Mouse (Mus musculus): Measurements from ENCODE around the gene Ltn1. TPM values are rescaled to one million over a fixed set of nuclear protein-coding genes. Genes with fewer than 3 reads are reported as not detected.
A peak's percentile ranks its signal among the peaks of the same experiment; 100 is the strongest.

Gene Ltn1
- 10 to 100 TPM; 27.3 to 28.4 TPM for total RNA-seq (2021)
- long read RNA-seq, experiment 1, full-length matches to known transcripts = 28 of 33 reads
- long read RNA-seq, experiment 1, partial matches to known transcripts = 2 of 33 reads
- long read RNA-seq, experiment 1, other reads (novel, unspliced or antisense) = 3 of 33 reads
- long read RNA-seq, experiment 2, full-length matches to known transcripts = 17 of 26 reads
- long read RNA-seq, experiment 2, partial matches to known transcripts = 6 of 26 reads
- long read RNA-seq, experiment 2, other reads (novel, unspliced or antisense) = 3 of 26 reads

DNA sequence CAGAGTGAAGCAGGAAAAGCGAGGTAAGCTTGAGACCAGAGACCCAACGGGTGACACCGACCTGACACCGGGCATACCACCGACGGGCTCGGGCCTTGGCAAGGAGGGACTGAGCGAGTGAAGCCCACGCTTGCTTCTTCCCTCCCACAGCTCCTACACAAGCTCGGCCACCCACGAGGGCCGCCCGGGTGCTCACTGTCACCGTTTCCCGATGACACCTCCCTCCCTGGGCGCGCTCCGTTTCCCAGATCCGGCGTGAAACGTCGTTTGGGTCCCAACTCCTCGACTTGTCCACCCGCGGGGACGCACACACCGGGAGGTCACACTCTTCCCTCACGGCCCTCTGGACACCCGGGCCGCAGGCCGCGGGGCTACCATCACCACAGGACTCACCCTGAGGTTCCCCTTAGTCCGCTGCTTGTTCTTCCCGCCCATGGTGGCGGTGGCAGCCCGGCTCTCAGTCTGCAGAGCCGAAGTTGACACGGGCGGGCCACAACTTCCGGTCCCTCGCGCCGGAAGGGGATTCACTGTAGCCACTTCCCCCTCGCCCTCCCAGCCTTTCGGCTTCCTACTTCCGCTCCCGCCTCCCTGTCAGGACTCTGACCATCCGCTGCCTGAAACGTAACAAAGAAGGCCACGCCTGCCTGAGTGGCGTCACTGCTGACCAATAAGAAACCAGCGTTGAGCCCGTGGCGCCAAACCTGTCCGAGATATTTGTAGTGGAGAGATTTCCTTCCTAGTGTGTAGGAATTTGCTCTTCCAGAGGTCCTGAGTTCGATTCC, at the start of gene Ltn1:
Gene Ltn1, minus strand, starts transcription at position 580 of the 782 bp plus-strand sequence.
- DNase-seq (ENCODE audit: low spot score) = peak; percentile 99

DNA sequence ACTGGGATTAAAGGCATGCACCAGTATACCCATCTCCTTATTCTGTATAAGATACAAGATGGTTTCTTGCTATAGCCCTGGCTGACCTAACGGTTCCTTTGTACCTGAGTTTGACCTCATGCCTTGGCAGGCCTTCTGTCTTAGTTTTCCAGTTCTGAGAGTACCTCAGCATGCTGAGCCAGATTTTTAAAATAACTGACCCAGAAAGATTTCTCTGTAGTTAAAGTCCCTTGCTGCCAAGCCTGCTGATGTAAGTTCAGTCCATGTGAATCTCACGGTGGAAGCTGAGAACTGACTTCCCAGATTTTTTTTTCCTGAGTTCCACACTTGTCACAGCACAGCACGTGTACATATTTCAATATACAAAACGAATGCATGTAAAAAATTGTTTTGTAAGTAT, 38.2 kb upstream of the Ltn1 start:
- peak; percentile 40 for DNase-seq (ENCODE audit: low spot score)

DNA sequence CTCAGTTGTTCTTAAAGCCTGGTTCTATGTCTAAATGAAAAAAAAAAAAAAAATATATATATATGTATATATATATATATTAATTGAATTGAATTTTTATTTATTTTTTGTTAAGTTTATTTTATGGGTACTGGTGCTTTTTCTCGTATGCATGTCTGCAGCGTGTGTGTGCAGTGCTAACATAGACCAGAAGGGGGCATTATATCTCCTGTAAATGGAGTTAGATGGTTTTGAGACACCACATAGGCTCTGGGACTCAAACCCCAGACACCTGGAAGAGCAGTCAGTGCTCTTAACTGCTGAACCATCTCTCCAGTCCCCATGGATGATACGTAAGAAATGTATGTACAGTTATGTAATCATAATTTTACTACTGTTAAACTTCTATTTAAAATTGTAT, 26.3 kb upstream of the Ltn1 start:
- DNase-seq (ENCODE audit: low spot score) = no peak

DNA sequence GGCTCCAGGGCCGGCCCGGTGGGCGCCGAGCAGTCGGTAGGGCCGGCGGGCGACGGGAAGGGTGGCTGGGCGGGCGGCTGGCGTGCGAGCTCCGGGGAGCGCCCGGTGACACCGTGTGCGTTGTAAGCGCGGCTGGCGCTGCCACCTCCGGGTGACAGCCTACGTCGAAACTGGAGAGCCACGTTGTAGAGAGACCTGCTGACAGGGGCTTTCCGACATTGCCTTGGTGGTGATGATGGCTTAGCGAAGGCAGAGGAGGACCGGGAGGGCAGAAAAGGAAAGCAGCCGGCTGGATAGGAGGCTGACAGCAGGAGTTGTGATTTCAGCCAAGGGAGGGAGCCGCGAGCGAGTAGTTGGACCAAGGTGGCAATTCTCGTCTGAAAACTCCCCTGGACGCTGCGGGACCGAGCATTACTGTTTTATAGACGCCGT, 22.8 kb upstream of the Ltn1 start:
- no peak for DNase-seq (ENCODE audit: low spot score)

DNA sequence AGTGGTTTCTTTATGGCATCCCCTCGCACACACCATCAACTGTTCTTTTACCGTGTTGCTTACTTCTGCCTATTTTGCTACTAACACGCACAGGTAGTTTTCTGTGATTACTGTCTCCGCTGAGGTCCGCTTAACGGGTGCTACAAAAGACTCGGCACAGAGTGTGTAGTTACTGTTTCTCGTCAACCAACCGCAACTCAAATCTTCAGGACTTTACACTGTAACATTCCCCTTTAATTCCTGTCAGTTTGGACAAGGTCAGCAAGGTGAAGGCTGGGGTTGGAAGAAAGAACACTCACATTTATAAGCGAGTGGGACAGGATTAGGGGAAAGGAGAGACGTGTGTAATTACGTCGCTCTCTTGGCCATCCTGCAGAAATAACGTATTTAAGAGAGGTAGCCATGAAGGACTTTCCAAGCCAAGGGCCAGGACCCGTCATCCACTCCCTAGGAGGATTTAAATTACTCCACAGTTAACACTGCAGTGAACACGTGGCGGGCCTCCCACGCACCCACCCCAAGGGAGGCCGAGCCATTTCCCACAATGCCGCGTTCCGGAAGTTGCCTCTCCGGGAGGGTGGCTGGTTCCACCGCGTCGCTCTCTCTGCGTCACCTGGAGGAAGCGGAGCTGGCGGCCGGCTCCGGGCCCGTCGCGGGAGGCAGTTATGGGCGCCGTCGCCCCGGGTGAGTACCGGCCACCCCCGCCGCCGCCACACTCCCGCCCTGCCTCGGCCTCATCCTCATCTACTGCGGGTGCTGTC, 22.2 kb upstream of the Ltn1 start, which contains the start of gene Usp16:
Gene Usp16, plus strand, starts transcription at position 285 of the 761 bp plus-strand sequence.
- peak; percentile 94 for DNase-seq (ENCODE audit: low spot score)

DNA sequence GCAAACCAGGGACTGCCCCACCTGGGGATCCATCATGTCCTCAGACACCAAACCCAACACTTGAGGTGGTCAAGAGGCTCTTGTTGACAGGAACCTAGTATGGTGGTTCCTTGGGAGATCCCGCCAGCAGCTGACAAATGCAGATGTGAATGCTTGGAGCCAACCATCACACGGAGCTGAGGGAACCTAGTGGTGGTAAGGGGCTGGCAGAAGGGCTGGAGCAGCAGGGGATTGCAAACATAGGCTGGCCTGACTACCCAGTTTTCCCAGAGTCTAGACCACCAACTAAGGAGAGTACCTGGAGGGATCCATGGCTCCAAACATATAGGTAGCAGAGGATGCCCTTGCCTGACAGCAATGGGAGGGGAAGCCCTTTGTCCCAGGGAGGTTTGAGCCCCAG, 20.8 kb upstream of the Ltn1 start:
- DNase-seq (ENCODE audit: low spot score) = no peak

DNA sequence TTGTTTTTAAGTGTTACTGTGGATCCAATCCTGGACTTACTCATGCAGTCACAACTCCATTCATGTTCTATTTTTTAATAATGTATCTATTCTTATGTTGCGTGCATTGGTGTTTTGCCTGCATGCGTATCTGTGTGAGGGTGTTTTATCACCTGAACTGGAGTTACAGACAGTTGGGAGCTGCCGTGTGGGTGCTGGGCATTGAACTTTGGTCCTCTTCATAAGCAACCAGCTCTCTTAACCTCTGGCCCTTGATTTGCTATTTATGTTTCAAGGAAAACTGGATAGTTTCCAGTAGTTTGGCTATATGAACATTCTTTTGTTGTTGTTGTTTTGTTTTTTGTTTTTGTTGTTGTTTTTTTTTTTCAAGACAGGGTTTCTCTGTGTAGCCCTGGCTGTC, 13.1 kb upstream of the Ltn1 start:
- DNase-seq (ENCODE audit: low spot score) = no peak

DNA sequence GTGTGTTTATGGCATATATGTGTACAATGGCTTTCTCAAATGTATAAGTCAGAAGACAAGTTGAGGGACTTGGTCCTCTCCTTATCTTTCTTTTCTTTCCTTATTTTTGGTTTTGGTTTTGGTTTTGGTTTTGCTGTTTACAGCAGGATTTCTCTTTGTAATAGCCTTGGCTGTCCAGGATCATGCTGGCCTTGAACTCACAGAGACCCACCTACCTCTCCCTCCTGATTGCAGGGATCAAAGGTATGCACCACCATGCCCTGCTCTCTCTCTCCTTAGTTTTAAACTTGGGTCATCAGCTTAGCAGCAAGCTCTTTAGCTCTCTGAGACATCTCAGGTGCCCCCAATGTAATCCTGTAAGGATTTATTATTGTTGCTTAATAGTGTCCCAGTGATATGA, 12.7 kb upstream of the Ltn1 start:
- no peak for DNase-seq (ENCODE audit: low spot score)

DNA sequence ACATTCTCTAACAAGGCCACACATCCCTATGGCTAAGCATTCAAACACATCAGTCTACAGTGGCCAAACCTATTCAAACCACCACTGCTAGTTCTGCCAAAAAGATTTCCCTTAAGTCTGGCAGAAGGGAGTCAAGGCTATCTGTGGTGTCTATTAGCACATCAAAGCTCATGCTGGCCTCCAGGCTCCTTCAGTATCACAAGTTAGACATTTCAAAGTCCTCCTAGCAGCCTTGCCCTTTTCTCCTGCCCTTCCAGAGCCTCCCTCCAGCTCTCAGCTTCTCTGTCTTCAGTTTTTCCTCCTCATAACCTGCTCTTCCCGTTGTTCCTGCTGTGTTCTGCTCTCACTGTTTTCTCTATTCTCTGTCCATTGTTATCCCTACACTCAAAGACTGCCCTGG, 11.7 kb upstream of the Ltn1 start:
- DNase-seq (ENCODE audit: low spot score) = no peak

DNA sequence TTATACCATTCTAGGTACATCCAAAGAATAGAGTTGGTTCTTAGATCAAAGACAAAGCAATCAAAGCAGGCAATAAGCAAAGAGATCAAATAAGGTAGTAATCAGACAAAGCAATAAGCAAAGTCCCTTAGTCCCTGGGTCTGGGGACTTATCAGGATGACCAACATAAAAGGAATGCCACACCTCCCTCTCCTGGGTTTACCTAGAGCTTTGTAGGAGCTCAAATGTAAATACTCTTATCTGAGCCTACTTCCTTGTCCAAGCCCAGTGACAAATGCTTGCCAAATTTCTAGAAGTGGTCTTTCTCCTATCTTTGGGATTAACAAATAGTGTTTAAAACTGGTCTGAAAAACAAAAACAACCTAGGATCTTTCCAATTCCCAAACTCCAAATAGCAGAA, 10.8 kb upstream of the Ltn1 start:
- DNase-seq (ENCODE audit: low spot score) = no peak

DNA sequence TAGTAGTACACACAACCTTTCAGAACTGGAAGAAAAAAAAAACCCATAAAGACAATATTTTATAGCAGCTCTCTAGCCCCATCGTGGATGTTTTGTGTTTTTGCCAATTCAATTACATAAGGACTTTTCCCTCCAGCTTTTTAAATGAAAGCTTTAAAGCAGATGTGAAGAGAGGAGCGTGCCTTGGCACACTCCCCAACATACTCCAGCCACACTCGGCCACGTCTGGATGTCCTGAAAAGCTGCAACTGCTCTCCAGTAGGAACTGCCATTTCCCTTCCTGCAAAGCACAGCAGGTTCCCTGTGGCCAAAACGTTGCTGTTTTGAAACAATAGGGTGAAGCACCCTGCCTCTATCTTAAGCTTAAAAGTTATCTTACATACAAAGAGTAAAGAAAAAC, 9.9 kb upstream of the Ltn1 start:
- no peak for DNase-seq (ENCODE audit: low spot score)

DNA sequence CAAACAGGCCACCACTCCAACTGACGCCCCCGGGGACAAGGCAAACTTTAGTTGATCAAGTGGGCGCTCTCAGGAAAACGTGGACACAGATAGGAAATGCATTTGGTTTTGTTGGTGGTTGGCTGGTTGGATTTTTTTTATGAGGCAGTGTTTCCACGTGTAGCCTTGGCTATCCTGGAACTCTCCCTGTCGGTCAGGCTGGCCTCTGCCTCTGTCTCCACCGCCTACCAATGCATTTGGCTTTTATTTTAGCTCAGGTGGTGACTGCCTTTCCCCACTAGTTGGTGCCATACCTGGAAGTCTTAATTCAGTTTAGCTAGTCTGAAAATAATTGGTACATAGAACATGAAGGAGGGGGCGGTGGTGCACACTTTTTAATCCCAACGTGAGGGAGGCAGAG, 8.7 kb upstream of the Ltn1 start:
- DNase-seq (ENCODE audit: low spot score) = no peak

DNA sequence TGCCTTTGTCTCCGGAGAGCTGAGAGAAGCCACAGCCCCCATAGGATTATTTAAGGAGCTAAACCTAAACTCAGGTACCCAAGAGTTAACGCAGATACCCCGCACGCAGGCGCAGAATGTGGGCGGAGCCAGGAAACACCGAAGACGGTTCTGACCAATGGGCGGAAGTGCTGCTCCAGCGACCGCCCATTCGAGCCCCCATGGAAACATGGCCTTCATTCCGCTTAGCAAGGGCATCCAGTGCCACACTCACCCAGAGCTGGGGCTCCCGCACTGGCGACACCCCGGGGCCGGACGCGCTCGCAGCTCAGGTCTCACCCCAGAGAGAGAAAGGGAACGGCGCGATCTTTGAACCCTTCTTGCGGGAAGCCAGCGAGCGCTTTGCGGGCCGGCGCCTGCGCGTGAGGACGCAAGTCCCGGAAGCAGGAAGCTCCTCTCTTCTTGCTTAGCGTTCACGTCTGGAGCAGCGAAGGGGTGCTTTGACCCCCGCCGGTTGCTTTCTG, 7.8 kb upstream of the Ltn1 start, which contains the start of gene Rwdd2b:
Gene Rwdd2b, minus strand, starts transcription at position 390 of the 503 bp plus-strand sequence.
- DNase-seq (ENCODE audit: low spot score) = peak; percentile 94

DNA sequence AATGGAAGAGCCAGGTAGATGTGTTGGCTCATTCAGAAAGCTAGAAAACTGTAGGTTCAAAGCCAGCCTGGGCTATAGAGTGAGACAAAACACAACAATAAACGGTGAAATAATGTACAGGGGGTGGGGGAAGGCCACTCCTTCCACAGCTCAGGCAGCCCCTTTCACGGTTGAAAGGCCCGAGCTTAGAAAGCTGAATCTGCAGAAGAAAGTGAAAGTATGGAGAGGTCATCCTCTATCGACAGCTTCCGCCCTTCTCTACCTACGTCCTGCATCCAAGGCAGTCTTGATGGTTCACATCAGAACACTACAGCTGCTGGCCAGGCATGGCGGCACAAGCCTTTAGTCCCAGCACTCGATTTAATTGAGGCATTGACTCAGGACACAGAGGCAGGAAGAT, 6.3 kb upstream of the Ltn1 start:
- no peak for DNase-seq (ENCODE audit: low spot score)

DNA sequence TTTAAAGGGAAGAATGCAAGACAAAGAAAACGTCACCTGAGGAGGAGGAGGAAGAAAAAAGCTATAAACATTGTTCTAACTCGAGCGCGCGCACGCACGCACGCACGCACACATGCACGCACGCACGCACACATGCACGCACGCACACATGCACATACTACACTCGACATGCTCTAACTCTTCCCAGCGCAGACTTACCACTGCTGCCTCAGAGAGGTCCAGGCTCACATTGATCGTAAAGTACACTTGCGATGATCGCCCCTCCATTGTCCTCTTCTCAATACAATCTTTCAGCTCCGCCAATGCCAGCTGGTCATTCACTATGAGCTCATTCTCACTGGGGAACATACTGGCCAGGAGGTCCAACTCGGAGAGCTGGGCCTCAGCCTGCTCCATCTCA, 4.7 kb upstream of the Ltn1 start:
- no peak for DNase-seq (ENCODE audit: low spot score)

DNA sequence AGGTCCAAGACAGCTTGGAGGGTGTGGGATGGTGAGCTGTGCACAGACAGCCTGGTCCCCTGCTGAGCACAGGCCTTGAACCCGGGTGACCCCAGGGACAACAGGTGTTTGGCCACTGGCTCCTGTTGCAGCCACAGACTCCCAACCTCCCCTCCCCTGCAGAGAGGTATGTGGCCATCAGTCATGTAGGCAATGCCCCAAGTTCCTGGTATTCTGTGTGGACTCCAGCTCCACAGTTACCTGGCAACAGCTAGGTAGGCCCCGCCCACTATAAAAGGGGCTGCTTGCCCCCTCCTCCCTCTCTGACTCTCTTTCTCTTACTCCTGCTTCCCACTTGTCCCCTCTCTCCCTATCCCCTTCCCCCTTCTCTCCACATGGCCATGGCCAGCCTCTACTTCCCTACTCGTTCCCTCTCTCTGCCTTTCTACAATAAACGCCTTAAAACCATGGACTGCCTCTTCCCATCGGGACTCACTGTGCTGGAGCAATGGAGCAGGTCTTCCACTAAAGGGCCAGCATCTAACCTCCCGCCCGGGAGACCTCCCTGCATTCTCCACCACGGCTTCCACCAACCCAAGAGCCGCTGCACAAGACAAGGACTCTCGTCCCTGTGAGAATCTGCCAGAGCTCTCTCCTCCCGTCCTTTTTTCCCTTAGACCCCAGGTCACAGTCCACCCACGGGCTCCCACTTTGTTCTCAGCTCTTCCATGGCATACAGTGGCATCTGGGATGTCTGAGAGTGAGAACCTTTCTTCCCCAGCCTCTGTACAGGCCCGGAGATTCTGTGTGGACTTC, 3.2 kb upstream of the Ltn1 start:
- DNase-seq (ENCODE audit: low spot score) = no peak

DNA sequence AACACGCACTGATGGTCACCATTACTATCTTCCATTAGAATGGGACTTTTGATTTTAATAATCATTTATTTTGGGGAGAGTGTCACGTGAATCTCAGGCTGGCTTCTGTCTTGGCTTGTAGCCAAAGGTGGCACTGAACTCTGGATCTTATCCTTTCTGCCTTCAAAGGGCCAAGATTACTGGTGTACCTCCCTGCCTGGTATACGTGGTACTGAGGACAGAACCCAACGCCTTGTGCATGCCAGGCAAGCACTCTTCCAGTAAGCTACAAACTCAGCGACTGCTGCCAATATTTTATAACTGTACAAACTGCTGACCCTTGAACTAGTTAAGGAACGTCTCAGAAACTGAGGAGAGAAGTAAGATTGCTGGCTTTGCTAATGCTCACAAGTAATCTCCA, 2.5 kb upstream of the Ltn1 start:
- no peak for DNase-seq (ENCODE audit: low spot score)

DNA sequence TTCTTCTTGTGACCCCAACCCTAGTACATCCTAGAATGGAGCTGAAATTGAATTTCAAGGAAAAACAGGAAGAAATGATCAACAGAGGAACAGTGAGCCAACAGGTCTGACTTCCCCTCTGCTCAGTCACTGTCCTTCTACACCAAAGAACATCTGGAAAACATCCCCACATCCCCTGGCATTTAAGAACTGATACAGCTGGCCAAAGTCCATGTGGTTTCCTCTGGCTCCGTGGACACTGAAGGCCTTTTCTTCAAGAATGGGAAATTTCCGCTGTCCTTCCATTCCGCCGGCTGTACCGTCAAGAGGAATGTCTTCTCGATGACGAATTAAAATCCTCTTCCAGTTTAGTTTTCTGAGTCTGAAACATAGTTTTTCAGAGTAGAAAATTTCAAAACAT, 1.9 kb upstream of the Ltn1 start:
- DNase-seq (ENCODE audit: low spot score) = no peak

DNA sequence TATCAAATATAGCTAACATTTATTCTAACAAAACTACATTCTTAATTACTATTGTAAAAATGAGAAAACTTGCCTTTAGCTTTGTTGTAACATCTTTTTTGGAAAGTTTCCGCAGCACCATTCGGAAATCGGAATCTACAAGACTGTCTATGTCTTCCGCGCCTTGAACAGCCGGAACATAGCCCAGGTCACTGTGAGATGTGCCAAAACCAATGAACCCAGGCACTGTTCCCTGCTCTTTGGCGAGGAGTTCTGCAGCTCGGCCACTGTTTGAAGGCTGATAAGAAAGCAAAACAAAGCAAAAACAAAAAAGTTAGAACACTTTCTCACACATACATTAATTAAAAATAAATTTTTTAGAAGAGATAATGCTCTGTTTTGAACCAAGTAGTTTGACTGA, 4.9 kb downstream of the Ltn1 start:
- no peak for DNase-seq (ENCODE audit: low spot score)

DNA sequence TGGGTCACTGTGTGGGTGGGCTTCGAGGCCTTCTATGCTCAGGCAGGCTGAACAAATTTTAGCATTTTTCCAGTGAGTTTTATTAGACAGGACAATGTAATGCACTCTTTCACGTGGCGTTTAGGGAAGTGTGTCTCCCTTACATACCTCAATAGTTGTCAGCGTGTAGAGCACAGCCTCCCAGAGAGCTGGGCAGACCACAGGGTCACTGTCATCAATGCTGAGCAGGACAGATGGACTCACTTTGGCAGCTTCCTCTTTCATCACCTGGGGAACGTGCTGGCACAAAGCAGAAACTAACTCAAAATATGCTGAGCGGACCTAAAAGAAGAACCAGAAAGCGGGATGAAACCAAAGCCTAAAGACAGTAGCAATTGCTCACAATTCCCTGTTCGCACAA, 11.8 kb downstream of the Ltn1 start:
- no peak for DNase-seq (ENCODE audit: low spot score)

DNA sequence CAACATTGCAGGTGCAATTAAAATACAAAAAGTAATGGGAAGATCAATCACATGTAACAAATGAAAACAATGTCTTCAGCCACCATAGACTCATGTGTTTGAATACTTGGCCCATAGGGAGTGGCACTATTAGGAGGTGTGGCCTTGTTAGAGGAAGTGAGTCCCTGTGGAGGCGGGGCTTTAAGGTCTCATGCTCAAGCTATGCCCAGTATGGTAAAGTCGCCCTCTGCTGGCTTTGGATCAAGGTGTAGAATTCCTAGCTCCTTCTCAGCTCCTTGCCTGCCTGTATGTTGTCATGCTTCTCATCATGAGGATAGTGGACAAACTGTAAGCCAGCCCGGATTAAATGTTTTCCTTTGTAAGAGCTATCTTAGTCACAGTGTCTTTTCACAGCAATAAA, 27.4 kb downstream of the Ltn1 start:
- DNase-seq (ENCODE audit: low spot score) = no peak

All from gastrocnemius, adult 18-20 months (tissue).